In the genomic region with DNA sequence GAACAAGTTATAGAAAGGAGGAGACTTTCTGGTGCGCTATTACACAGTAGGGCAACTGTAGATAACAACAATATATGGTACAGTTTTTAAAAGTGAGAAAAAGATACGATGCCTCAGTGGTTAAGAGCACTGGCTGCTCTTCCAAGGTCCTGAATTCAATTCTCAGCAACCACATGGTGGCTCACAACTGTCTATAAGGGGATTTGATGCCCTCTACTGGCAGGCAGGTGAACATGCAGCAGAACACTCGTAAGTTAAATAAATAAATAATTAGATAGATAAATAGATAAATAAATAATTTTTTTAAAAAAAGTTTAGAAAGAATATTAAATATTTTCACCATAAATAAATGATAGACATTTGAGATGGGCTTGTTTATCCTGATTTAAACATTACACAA, we compare ENCODE assay signal across 19 mouse cellular contexts. TPM values are rescaled to one million over a fixed set of nuclear protein-coding genes. Genes with fewer than 3 reads are reported as not detected.
DNase-seq lines count a peak whose midpoint lies in the region; ATAC-seq and TF ChIP-seq lines count a peak whose summit lies in the region.
"Had no signal": no experiment of that assay in that cellular context is flagged by ENCODE, and none has a peak within 500 bp of the region (broad histone marks: within the 10 kb centered on the region; RNA-seq: fewer than 3 reads in every experiment).

No protein-coding gene starts in this region.

- no peak overlapping the region for H3K27ac ChIP-seq in gastrocnemius, adult 2 months
- H3K27ac ChIP-seq in lung, postnatal 0 days (ENCODE audit: low read length), result no peak overlapping the region
- H3K27ac ChIP-seq: midbrain, embryonic 15.5 days had no signal

- H3K27me3 ChIP-seq in lung, postnatal 0 days (replicated peaks; ENCODE audit: insufficient read depth, low read length), result no peaks in the 10 kb centered on the region
- H3K27me3 ChIP-seq in Patski, result peaks cover 3% of the 10 kb centered on the region
- H3K27me3 ChIP-seq: midbrain, embryonic 15.5 days had no signal

- TF ChIP-seq EP300 in lung, postnatal 0 days (IDR thresholded peaks at IDR 0.05), result no peak

- no peaks in the 10 kb centered on the region for H3K36me3 ChIP-seq in lung, postnatal 0 days (ENCODE audit: insufficient read depth, low read length)
- H3K36me3 ChIP-seq: G1E; midbrain, embryonic 15.5 days had no signal

- H3K4me2 ChIP-seq in lung, postnatal 0 days (replicated peaks; ENCODE audit: low read depth, low read length), result no peak overlapping the region
- H3K4me2 ChIP-seq: midbrain, embryonic 15.5 days had no signal

- DNase-seq in gastrocnemius, adult 2 months, result no peak
- no peak for DNase-seq in gastrocnemius, adult 8-10 months (ENCODE audit: low spot score in 2 of 2)
- DNase-seq in lung, postnatal 0 days (ENCODE audit: low spot score), result no peak
- no peak for DNase-seq in lung, postnatal 10 days
- no peak for DNase-seq in Patski (ENCODE audit: low read depth, low spot score)
- DNase-seq in retina, postnatal 1 day, result peak; percentile 10
- no peak for DNase-seq in adrenal gland, adult 18-20 months (ENCODE audit: low spot score in 2 of 2)
- no peak for DNase-seq in frontal cortex, postnatal 14 days (ENCODE audit: low spot score in 2 of 2)
- DNase-seq: adrenal gland, postnatal 14 days; cerebellum, adult 9-11 months; heart, postnatal 10 days; kidney, adult 11 months; layer of hippocampus, postnatal 36 days; spleen, adult 18-20 months had no signal

- CTCF ChIA-PET in Patski (lab: Charles Lee), result no interaction called here

- no peak for ATAC-seq in lung, postnatal 0 days
- ATAC-seq in Patski, result no peak
- ATAC-seq: midbrain, embryonic 15.5 days had no signal

- intact Hi-C loops in gastrocnemius, adult 2 months (cut with DNase I), result no loop called here

- POLR2A ChIA-PET in Patski (lab: Charles Lee), result no interaction called here

- in situ Hi-C loops in Patski (cut with MboI; ENCODE audit: low pct_unique_long_range_greater_than_20kb), result loop anchor here (5.0 kb wide), 1 partner anchor 92 kb away; no protein-coding TSS in a partner anchor

- no peak overlapping the region for H3K9ac ChIP-seq in lung, postnatal 0 days (replicated peaks; ENCODE audit: low read depth)
- H3K9ac ChIP-seq: midbrain, embryonic 15.5 days had no signal

- H3K4me3 ChIP-seq in gastrocnemius, adult 2 months, result no peak overlapping the region
- H3K4me3 ChIP-seq in lung, postnatal 0 days (ENCODE audit: low read depth, low read length), result no peak overlapping the region
- H3K4me3 ChIP-seq: midbrain, embryonic 15.5 days had no signal

- 65% methylated on average over 3 of the region's 3 CpGs for WGBS in lung, postnatal 0 days

- no peaks in the 10 kb centered on the region for H3K4me1 ChIP-seq in lung, postnatal 0 days (ENCODE audit: insufficient read depth, low read depth, low read length)
- H3K4me1 ChIP-seq: midbrain, embryonic 15.5 days had no signal

- TF ChIP-seq CTCF in gastrocnemius, adult 2 months (IDR thresholded peaks at IDR 0.05), result peak; percentile 50
- TF ChIP-seq CTCF in lung, postnatal 0 days (IDR thresholded peaks at IDR 0.05), result peak; percentile 46
- TF ChIP-seq CTCF in Patski (IDR thresholded peaks at IDR 0.05), result peak; percentile 46

- H3K9me3 ChIP-seq in lung, postnatal 0 days (ENCODE audit: low read length), result no peaks in the 10 kb centered on the region
- H3K9me3 ChIP-seq: G1E; midbrain, embryonic 15.5 days had no signal

RNA-seq across cellular contexts. Expression of a gene that starts 27.5 kb away (rescaled TPM):
- 1 to 10 TPM in 1 of 2 experiments, under 1 TPM in 1; 0.99 to 1.9 TPM for total RNA-seq in gastrocnemius, adult 2 months (2021)
- total RNA-seq in gastrocnemius, adult 8-10 months (2022), result 1 to 10 TPM in 2 of 4 experiments, under 1 TPM in 2; 0.53 to 2.0 (median 0.86) TPM
- polyA plus RNA-seq in lung, postnatal 0 days (2015; fragmentation: Nextera tagmentation; extraction: Ambion mirVana), result 4.8 and 6.4 TPM in 2 replicates
- polyA plus RNA-seq in Patski (2021), result 10.8 TPM
- 10 to 100 TPM; 17.2 to 18.5 TPM for total RNA-seq in adrenal gland, adult 18-20 months (2021)

RNA-seq across cellular contexts. Expression of a gene that starts 29.6 kb away (rescaled TPM):
- total RNA-seq in gastrocnemius, adult 2 months (2021), result not detected
- not detected for total RNA-seq in gastrocnemius, adult 8-10 months (2022)
- polyA plus RNA-seq in lung, postnatal 0 days (2015; fragmentation: Nextera tagmentation; extraction: Ambion mirVana), result not detected in 2 replicates
- polyA plus RNA-seq in Patski (2021), result not detected
- 1 to 10 TPM in 1 of 2 experiments, under 1 TPM in 1; 0.27 to 2.7 TPM for total RNA-seq in adrenal gland, adult 18-20 months (2021)
- total RNA-seq: heart, postnatal 10 days; layer of hippocampus, postnatal 36 days; neutrophil, adult 5-6 weeks had no signal
- polyA plus RNA-seq: G1E; liver, embryonic 16.5 days; midbrain, embryonic 15.5 days; urinary bladder, adult 2 months had no signal

Comparison
In these comparisons a context has a peak if more than half of its experiments do, and no peak if none do; other contexts are left out.
1. RNA of a gene that starts 27.5 kb away (total RNA-seq): 17.2 to 18.5 TPM in adrenal gland, adult 18-20 months; 0.99 to 1.9 TPM in gastrocnemius, adult 2 months and 0.53 to 2.0 TPM in gastrocnemius, adult 8-10 months; every median in the first group is over 4 times any median in the second.
2. Peak in every context shown above with its lines, with median percentiles within 50 percentile points of each other: CTCF ChIP-seq.